Mouse (Mus musculus) MEL (cell line): ENCODE data around the gene Crk.

Experiments used
- CTCF ChIP-seq, 3 experiments: IDR thresholded peaks in 2 of 3; conservative IDR thresholded peaks in 1 of 3; 2 replicates each; pipeline ENCODE4 v1.5.1; 2011 to 2012; ENCODE audit warnings: low read length in 3 of 3, low read depth in 2 of 3, mild to moderate bottlenecking in 2 of 3, improper control_type of control experiment in 1 of 3, inconsistent platforms in 1 of 3, mixed read lengths in 1 of 3, moderate library complexity in 1 of 3; ENCODE audit not compliant: control insufficient read depth in 1 of 3, insufficient read depth in 1 of 3, poor library complexity in 1 of 3, severe bottlenecking in 1 of 3
- EP300 ChIP-seq, 2 experiments: IDR thresholded peaks; 2 replicates each; pipeline ENCODE4 v1.6.1; 2011; ENCODE audit warnings: improper control_type of control experiment in 2 of 2, low read length in 2 of 2, low read depth in 1 of 2, mild to moderate bottlenecking in 1 of 2
- ETS1 ChIP-seq: IDR thresholded peaks from 2 replicates; pipeline ENCODE4 v1.6.1; 2012; ENCODE audit warnings: low read depth, mild to moderate bottlenecking, inconsistent platforms, low read length, improper control_type of control experiment, moderate library complexity
- MEF2A ChIP-seq: IDR thresholded peaks from 2 replicates; pipeline ENCODE4 v1.6.1; 2014; ENCODE audit warnings: low read depth, mild to moderate bottlenecking, inconsistent platforms, low read length, improper control_type of control experiment; ENCODE audit not compliant: poor library complexity, insufficient replicate concordance, severe bottlenecking; ENCODE audit errors: extremely low read depth
- POLR2A ChIP-seq, 2 experiments: IDR thresholded peaks; 2 replicates each; pipeline ENCODE4 v1.6.1; 2011 to 2012; ENCODE audit warnings: low read length in 2 of 2, mild to moderate bottlenecking in 2 of 2, control low read depth in 1 of 2, improper control_type of control experiment in 1 of 2, low read depth in 1 of 2, moderate library complexity in 1 of 2; ENCODE audit not compliant: control insufficient read depth in 1 of 2, insufficient read depth in 1 of 2, poor library complexity in 1 of 2
- USF1 ChIP-seq: IDR thresholded peaks from 2 replicates; pipeline ENCODE4 v1.6.1; 2014; ENCODE audit warnings: low read depth, mild to moderate bottlenecking, inconsistent platforms, low read length, improper control_type of control experiment, moderate library complexity
- ZMIZ1 ChIP-seq: IDR thresholded peaks from 2 replicates; pipeline ENCODE4 v1.6.1; 2012; ENCODE audit warnings: low read depth, mild to moderate bottlenecking, inconsistent platforms, low read length, improper control_type of control experiment, moderate library complexity

GRCm38 (mm10) chr11:75644684-75645083 is 34.4 kb upstream of the Crk start:
- TF ChIP-seq POLR2A (IDR thresholded peaks at IDR 0.05; ENCODE audit: control insufficient read depth in 1 of 2, insufficient read depth in 1 of 2, low read depth in 1 of 2, low read length in 2 of 2, poor library complexity in 1 of 2) (no peak), ZMIZ1 (no peak), EP300 (IDR thresholded peaks at IDR 0.05; ENCODE audit: low read depth in 1 of 2, low read length in 2 of 2) (no peak), CTCF (IDR thresholded peaks at IDR 0.05 in 2 of 3, conservative IDR thresholded peaks at IDR 0.05 in 1 of 3; ENCODE audit: control insufficient read depth in 1 of 3, insufficient read depth in 1 of 3, low read depth in 2 of 3, low read length in 3 of 3, poor library complexity in 1 of 3, severe bottlenecking in 1 of 3) (no peak), MEF2A (no peak), USF1 (no peak), ETS1 (no peak)
